Mouse (Mus musculus): ENCODE results near the gene Slc9a5. TPM values are rescaled to one million over a fixed set of nuclear protein-coding genes. Genes with fewer than 3 reads are reported as not detected.

The Slc9a5 gene
- total RNA-seq, 2 experiments from 2014 or later, result under 0.01 to 0.79 TPM

DNA sequence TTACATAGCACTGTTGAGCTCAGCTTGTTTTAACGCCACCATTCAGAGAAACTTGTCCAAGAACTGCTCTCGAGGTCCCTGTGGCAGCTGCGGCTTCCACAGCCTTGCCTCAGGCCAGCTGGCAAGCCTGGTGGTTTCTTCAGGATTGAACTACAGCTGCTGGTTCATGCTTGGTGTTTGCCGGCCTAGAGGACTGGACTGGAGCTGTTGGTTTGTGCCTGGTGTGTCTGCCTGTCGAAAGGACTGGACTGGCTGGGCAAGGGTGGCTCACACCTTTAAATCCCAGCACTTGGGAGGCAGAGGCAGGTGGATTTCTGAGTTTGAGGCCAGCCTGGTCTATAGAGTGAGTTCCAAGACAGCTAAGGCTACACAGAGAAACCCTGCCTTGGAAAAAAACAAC is 51.4 kb downstream of the Slc9a5 start:
- ATAC-seq (replicated peaks; ENCODE audit: poor library complexity), result no peak

DNA sequence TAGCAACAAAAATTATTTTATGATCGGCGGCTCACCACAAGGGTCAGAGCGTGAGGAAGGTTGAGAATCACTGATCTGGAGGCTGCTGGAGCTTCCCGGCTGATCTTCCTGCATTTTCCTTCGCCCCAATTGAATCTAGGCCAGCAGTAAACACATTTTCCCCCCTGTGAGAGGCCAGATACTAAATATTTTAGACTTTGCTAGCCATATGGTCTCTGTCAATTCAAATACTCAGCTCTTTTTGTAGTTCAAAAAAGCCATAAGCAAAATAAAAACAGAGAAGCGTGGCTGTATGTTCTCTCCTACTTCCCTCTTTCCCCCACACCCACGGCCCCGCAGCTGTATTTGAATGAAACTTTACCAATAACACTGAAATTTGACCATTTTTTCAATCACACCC is 54.8 kb downstream of the Slc9a5 start:
- no peak for ATAC-seq (replicated peaks; ENCODE audit: poor library complexity)

DNA sequence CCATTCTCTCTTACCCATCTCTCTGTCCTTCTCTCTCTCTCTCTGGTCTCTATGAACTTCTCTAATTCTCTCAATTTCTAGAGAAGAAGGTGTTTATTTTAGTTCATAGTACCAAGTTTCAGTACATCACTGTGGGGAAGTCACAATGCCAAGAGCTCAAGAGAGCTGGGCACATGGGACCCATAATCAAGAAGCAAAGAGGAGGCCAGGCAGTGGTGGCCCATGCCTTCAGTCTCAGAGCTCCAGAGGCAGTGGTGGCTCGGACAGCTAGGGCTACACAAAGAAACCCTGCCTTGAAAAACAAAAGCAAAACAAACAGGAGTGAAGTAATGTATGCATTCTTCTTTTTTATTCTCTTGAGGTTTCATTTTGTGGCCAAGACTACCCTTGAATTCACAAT is 55.9 kb downstream of the Slc9a5 start:
- ATAC-seq (replicated peaks; ENCODE audit: poor library complexity), result no peak

DNA sequence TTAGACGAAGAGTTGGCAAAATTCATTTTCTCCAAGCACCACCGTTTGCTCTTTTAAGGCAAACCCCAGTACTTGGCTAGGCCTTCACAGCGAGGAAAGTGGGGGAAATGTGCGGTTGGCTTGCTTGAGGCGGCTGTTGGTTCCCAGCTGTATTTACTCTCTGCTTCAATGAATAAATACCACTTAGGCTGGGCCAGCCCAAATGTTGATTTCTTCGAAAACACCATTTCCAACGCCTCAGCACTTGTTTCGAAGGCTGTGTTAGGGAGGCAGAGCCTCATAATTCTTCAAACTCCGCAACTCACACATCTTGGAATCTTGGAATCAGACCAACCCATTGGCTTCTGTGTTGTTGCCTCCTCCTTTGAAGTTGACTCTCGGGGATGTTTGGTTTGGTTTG is 57.8 kb downstream of the Slc9a5 start:
- no peak for ATAC-seq (replicated peaks; ENCODE audit: poor library complexity)

DNA sequence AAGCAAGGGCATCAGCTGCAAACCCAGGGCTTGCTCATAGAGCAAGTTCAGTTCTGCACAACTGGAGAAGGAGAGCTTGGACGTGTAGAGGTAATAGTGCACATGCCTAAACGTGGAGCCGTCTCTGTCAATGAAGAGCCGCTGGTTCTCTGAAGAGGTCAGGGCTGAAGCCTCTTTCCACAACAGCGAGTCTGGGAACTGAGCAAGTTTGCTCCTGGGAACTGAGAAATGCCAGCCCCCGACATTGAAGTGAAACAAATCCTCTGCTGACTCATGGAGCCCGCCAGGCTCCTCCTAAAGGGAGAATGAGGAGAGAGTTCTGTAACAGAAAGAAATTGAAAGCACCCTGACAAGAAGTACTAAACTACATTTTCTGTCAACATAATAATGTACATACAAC is 59.7 kb downstream of the Slc9a5 start:
- no peak for ATAC-seq (replicated peaks; ENCODE audit: poor library complexity)

DNA sequence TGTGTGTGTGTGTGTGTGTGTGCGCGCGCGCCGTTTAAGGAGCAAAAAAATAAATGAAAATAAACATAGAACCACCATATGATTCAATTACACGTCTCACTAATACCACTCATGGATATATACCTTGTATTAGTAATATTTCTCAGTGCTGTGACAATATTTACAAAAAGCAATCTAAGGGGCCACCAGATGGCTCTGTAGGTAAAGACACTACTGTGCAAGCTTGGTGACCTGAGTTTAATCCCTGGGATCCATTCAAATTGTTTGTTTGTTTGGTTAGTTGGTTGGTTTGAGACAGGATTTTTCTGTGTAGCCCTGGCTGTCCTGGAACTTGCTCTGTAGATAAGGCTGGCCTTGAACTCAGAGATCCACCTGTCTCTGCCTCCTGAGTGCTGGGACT is 61.3 kb downstream of the Slc9a5 start:
- no peak for ATAC-seq (replicated peaks; ENCODE audit: poor library complexity)

DNA sequence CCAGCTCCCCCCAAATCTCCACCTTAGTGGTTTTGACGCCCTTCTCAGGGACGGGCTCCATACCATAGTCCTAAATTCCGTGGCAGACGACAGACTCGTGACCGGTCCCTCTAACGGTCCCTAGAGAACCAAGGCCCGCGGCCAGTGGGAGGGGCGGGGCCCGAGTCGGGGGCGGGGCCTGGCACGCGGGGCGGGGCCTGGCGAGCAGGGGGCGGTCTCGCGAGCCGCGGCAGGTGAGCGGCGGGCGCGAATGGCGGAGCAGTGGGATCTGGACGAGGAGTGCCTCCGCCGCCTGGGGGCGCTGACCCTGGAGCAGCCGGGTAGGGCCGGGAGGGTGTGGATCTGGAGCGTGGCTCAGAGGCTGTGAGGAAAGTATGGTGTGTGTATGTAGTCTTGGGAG is 64.7 kb downstream of the Slc9a5 start, which contains the start of the genes Kctd19 and Lrrc36:
Gene Kctd19, minus strand, starts transcription at position 112 of the 400 bp plus-strand sequence.
Gene Lrrc36, plus strand, starts transcription at position 181 of the 400 bp plus-strand sequence.
- peak; percentile 98 for ATAC-seq (replicated peaks; ENCODE audit: poor library complexity)

DNA sequence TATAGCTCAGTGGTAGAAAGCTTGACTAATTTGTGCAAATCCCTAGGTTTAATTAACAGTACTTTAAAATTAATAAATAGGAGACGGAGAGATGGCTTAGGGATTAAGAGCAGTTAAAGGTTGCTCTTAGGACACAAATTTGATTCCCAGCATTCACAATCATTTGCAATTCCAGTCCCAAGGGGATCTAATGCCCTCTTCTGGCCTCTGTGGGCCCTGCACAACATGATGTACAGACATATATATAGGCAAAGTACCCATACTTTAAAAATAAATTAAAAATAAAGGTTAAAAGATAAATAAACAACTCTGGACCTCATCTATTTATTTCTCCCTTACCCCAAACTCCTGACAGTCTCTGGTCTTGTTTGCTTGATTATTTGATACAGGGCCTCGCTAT is 70.3 kb downstream of the Slc9a5 start:
- no peak for ATAC-seq (replicated peaks; ENCODE audit: poor library complexity)

Other genes starting within 250 kb of the Slc9a5 start
- gene Ces4a, start 217.0 kb upstream of the Slc9a5 start, total RNA-seq (2015), result not detected in 2 replicates
- not detected in 2 replicates for gene Ces4a, start 217.0 kb upstream of the Slc9a5 start, total RNA-seq (2017)
- gene Cbfb, start 178.2 kb upstream of the Slc9a5 start, total RNA-seq (2015), result 146 and 152 TPM in 2 replicates
- 157 and 178 TPM in 2 replicates for gene Cbfb, start 178.2 kb upstream of the Slc9a5 start, total RNA-seq (2017)
- gene D230025D16Rik, start 123.7 kb upstream of the Slc9a5 start, total RNA-seq (2015), result 20.8 and 31.3 TPM in 2 replicates
- gene D230025D16Rik, start 123.7 kb upstream of the Slc9a5 start, total RNA-seq (2017), result 21.2 and 23.9 TPM in 2 replicates
- gene B3gnt9, start 93.7 kb upstream of the Slc9a5 start, total RNA-seq (2015), result 0.22 and 0.27 TPM in 2 replicates
- 0.17 and 0.37 TPM in 2 replicates for gene B3gnt9, start 93.7 kb upstream of the Slc9a5 start, total RNA-seq (2017)
- 7.0 and 8.7 TPM in 2 replicates for gene Tradd, start 84.2 kb upstream of the Slc9a5 start, total RNA-seq (2015)
- 14.2 and 15.4 TPM in 2 replicates for gene Tradd, start 84.2 kb upstream of the Slc9a5 start, total RNA-seq (2017)
- 2.3 and 3.2 TPM in 2 replicates for gene Fbxl8, start 84.2 kb upstream of the Slc9a5 start, total RNA-seq (2015)
- 1.2 and 2.3 TPM in 2 replicates for gene Fbxl8, start 84.2 kb upstream of the Slc9a5 start, total RNA-seq (2017)
- not detected in 2 replicates for gene Hsf4, start 79.0 kb upstream of the Slc9a5 start, total RNA-seq (2015)
- gene Hsf4, start 79.0 kb upstream of the Slc9a5 start, total RNA-seq (2017), result not detected in 2 replicates
- gene Nol3, start 72.7 kb upstream of the Slc9a5 start, total RNA-seq (2015), result not detected in 2 replicates
- gene Nol3, start 72.7 kb upstream of the Slc9a5 start, total RNA-seq (2017), result 0.04 TPM in 1 of 2 replicates, not detected in the other
- 2.1 and 4.2 TPM in 2 replicates for gene 4931428F04Rik, start 59.0 kb upstream of the Slc9a5 start, total RNA-seq (2015)
- 1.5 and 1.8 TPM in 2 replicates for gene 4931428F04Rik, start 59.0 kb upstream of the Slc9a5 start, total RNA-seq (2017)
- gene Exoc3l, start 52.7 kb upstream of the Slc9a5 start, total RNA-seq (2015), result 0.52 and 0.61 TPM in 2 replicates
- gene Exoc3l, start 52.7 kb upstream of the Slc9a5 start, total RNA-seq (2017), result 0.20 and 1.6 TPM in 2 replicates
- 121 and 126 TPM in 2 replicates for gene E2f4, start 51.2 kb upstream of the Slc9a5 start, total RNA-seq (2015)
- gene E2f4, start 51.2 kb upstream of the Slc9a5 start, total RNA-seq (2017), result 47.0 and 53.6 TPM in 2 replicates
- 0.49 and 0.71 TPM in 2 replicates for gene Elmo3, start 43.2 kb upstream of the Slc9a5 start, total RNA-seq (2015)
- 0.33 and 0.88 TPM in 2 replicates for gene Elmo3, start 43.2 kb upstream of the Slc9a5 start, total RNA-seq (2017)
- 1.2 and 2.0 TPM in 2 replicates for gene Lrrc29, start 22.6 kb upstream of the Slc9a5 start, total RNA-seq (2015)
- 1.3 and 2.9 TPM in 2 replicates for gene Lrrc29, start 22.6 kb upstream of the Slc9a5 start, total RNA-seq (2017)
- gene Tmem208, start 22.5 kb upstream of the Slc9a5 start, total RNA-seq (2015), result 70.7 and 84.0 TPM in 2 replicates
- 41.0 and 50.3 TPM in 2 replicates for gene Tmem208, start 22.5 kb upstream of the Slc9a5 start, total RNA-seq (2017)
- 5.0 and 6.2 TPM in 2 replicates for gene Fhod1, start 890 bp upstream of the Slc9a5 start, total RNA-seq (2015)
- gene Fhod1, start 890 bp upstream of the Slc9a5 start, total RNA-seq (2017), result 2.3 and 2.9 TPM in 2 replicates
- not detected in 2 replicates for gene Plekhg4, start 24.4 kb downstream of the Slc9a5 start, total RNA-seq (2015)
- gene Plekhg4, start 24.4 kb downstream of the Slc9a5 start, total RNA-seq (2017), result not detected in 2 replicates
- gene Kctd19, start 64.7 kb downstream of the Slc9a5 start, total RNA-seq (2015), result not detected in 2 replicates
- gene Kctd19, start 64.7 kb downstream of the Slc9a5 start, total RNA-seq (2017), result 0.12 TPM in 1 of 2 replicates, not detected in the other
- 0.30 TPM in 1 of 2 replicates, not detected in the other for gene Lrrc36, start 64.7 kb downstream of the Slc9a5 start, total RNA-seq (2015)
- 0.91 and 1.2 TPM in 2 replicates for gene Lrrc36, start 64.7 kb downstream of the Slc9a5 start, total RNA-seq (2017)
- 0.27 TPM in 1 of 2 replicates, not detected in the other for gene Tppp3, start 122.7 kb downstream of the Slc9a5 start, total RNA-seq (2015)
- gene Tppp3, start 122.7 kb downstream of the Slc9a5 start, total RNA-seq (2017), result 0.57 and 2.4 TPM in 2 replicates
- 4.8 and 5.7 TPM in 2 replicates for gene Zdhhc1, start 148.1 kb downstream of the Slc9a5 start, total RNA-seq (2015)
- gene Zdhhc1, start 148.1 kb downstream of the Slc9a5 start, total RNA-seq (2017), result 2.7 and 5.0 TPM in 2 replicates
- 0.10 and 0.12 TPM in 2 replicates for gene Hsd11b2, start 169.9 kb downstream of the Slc9a5 start, total RNA-seq (2015)
- not detected in 2 replicates for gene Hsd11b2, start 169.9 kb downstream of the Slc9a5 start, total RNA-seq (2017)
- gene Atp6v0d1, start 217.2 kb downstream of the Slc9a5 start, total RNA-seq (2015), result 137 and 142 TPM in 2 replicates
- 50.5 and 56.6 TPM in 2 replicates for gene Atp6v0d1, start 217.2 kb downstream of the Slc9a5 start, total RNA-seq (2017)

Measured in megakaryocyte progenitor cell, adult 5-6 weeks (primary cell).